Mouse (Mus musculus) liver, adult 2 months (tissue): Measurements from ENCODE around the gene Unc45b.

Source experiments
- CTCF ChIP-seq: fragments of 200-500 bp; IDR thresholded peaks from 2 replicates; pipeline ENCODE4 v1.5.1; 2011; ENCODE audit warnings: low read depth, low read length, control low read depth
- POLR2A ChIP-seq: fragments of 200-500 bp; IDR thresholded peaks from 2 replicates; pipeline ENCODE4 v1.6.1; 2011; ENCODE audit warnings: low read length, control low read depth; ENCODE audit not compliant: insufficient read depth; ENCODE audit errors: extremely low read depth

DNA sequence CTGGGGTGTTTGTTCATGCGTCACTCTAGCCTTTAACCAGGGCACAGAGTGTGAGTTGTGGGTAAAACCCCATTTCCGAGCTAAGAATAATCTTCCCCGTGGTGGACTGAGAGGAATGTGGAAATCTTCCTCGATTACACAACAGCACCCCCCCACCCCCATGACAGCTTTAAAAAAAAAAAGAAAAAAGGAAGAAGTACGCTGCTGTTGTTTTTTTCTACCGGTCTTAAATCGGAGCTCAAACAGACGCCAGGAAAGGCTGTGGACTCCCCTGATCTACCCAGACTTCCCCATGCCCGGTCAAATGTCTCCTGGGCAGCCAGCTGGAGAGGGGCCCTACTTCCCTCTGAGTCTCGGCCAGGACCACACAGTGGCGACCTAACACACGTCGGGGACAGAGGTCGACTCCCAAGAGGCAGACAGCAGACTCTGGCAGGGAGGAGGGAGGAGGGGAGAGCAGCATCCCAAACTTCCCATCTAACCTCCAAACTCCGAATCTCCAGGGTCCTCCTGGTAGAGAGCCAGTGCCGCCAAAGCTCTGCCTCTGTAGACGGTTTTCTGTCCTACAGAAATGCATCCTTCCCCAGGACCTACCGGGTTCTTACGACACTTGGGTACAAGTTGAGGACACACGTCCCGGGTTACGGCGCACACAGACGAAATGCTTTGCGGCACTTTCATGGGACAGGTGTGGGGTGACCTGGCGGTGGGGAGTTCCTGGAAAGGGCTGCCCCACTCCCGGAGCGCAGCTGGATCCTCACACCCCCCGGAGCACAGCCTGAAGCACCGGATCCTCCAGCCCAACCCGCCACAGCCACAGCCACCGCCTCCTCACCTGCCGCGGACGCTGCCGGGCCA, 39.9 kb upstream of the Unc45b start:
- TF ChIP-seq POLR2A (no peak), CTCF (no peak)
